Mouse (Mus musculus) limb, embryonic 14.5 days (tissue): Measurements from ENCODE around the gene Pcx. TPM values are rescaled to one million over a fixed set of nuclear protein-coding genes. Genes with fewer than 3 reads are reported as not detected.

Experiments used
- ATAC-seq: fragments of 200-750 bp; cut with Nextera tagmentation; 2 replicates; pipeline ENCODE4 v1.8.0; 2017; ENCODE audit warnings: low read depth, moderate number of reproducible peaks, moderate TSS enrichment; ENCODE audit not compliant: low FRiP score
- DNase-seq: peaks from one replicate; pipeline ENCODE4 v3.0.0-alpha.2; 2015; ENCODE audit warnings: low spot score
- H3K27ac ChIP-seq: fragments of 300-500 bp; sonication (generic); replicated peaks from 2 replicates; pipeline ENCODE4 v1.5.1; 2014; ENCODE audit warnings: low read depth, mild to moderate bottlenecking, low read length, moderate library complexity, mixed read lengths
- H3K27me3 ChIP-seq: fragments of 300-500 bp; sonication (generic); 2 replicates; pipeline ENCODE4 v1.6.1; 2014; ENCODE audit warnings: low read length, mixed read lengths; ENCODE audit not compliant: control insufficient read depth, insufficient read depth
- H3K36me3 ChIP-seq: fragments of 300-500 bp; sonication (generic); 2 replicates; pipeline ENCODE4 v1.6.1; 2014; ENCODE audit warnings: mild to moderate bottlenecking, low read length, moderate library complexity, mixed read lengths; ENCODE audit not compliant: control insufficient read depth, insufficient read depth
- H3K4me1 ChIP-seq: fragments of 300-500 bp; sonication (generic); 2 replicates; pipeline ENCODE4 v1.6.1; 2014; ENCODE audit warnings: antibody characterized with exemption, low read length, mixed read lengths; ENCODE audit not compliant: control insufficient read depth, insufficient read depth
- H3K4me2 ChIP-seq: fragments of 300-500 bp; sonication (generic); replicated peaks from 2 replicates; pipeline ENCODE4 v1.6.1; 2014; ENCODE audit warnings: low read depth, mild to moderate bottlenecking, low read length, moderate library complexity; ENCODE audit not compliant: severe bottlenecking
- H3K4me3 ChIP-seq: fragments of 300-500 bp; sonication (generic); replicated peaks from 2 replicates; pipeline ENCODE4 v1.5.1; 2014; ENCODE audit warnings: low read length
- H3K9ac ChIP-seq: fragments of 300-500 bp; sonication (generic); 2 replicates; pipeline ENCODE4 v1.6.1; 2014; ENCODE audit warnings: mild to moderate bottlenecking, low read depth, low read length, moderate library complexity; ENCODE audit not compliant: severe bottlenecking
- H3K9me3 ChIP-seq: fragments of 300-500 bp; sonication (generic); 2 replicates; pipeline ENCODE4 v1.6.1; 2016; ENCODE audit warnings: low read length; ENCODE audit not compliant: control insufficient read depth
- POLR2A ChIP-seq: fragments of 200-500 bp; IDR thresholded peaks from 2 replicates; pipeline ENCODE4 v1.8.0; 2012; ENCODE audit warnings: inconsistent platforms, mild to moderate bottlenecking, moderate library complexity, borderline replicate concordance; ENCODE audit not compliant: insufficient read depth, insufficient read length; ENCODE audit errors: extremely low read depth
- WGBS: fragments of 180-500 bp; shearing (Covaris S2); extraction: QIAGEN DNeasy Blood & Tissue Kit; methylation state at CpG from one replicate; pipeline ENCODE4 v1.1.7; 2014; 5-methylcytosine and 5-hydroxymethylcytosine counted together
- polyA plus RNA-seq, 2 experiments: library from polyadenylated mRNA; depleted of rRNA in 1 of 2; stranded (reverse) in 1 of 2; unstranded in 1 of 2; fragments of >200 nt; fragmentation: Nextera tagmentation in 1 of 2; extraction: Ambion mirVana in 1 of 2; gene quantifications; 2 replicates each; pipeline versions ENCODE4 v1.2.1 to v1.2.3; 2012 to 2014

The Pcx gene
- polyA plus RNA-seq, 2 experiments: 11.8 to 14.8 TPM

- no peak for TF ChIP-seq POLR2A
- no peak overlapping the region for H3K9ac ChIP-seq
- no peak overlapping the region for H3K4me2 ChIP-seq
- 77% methylated on average over 5 of the region's 5 CpGs for WGBS
- H3K9me3 ChIP-seq: no peaks in the 10 kb centered on the region
- ATAC-seq (no peak), DNase-seq (no peak)
- no peak overlapping the region for H3K4me3 ChIP-seq
- no peaks in the 10 kb centered on the region for H3K27me3 ChIP-seq
- no peaks in the 10 kb centered on the region for H3K36me3 ChIP-seq
- H3K4me1 ChIP-seq: peaks cover 8% of the 10 kb centered on the region
- no peak overlapping the region for H3K27ac ChIP-seq
Measured at GRCm38 (mm10) chr19:4560205-4560604, 49.9 kb downstream of the Pcx start.

DNA sequence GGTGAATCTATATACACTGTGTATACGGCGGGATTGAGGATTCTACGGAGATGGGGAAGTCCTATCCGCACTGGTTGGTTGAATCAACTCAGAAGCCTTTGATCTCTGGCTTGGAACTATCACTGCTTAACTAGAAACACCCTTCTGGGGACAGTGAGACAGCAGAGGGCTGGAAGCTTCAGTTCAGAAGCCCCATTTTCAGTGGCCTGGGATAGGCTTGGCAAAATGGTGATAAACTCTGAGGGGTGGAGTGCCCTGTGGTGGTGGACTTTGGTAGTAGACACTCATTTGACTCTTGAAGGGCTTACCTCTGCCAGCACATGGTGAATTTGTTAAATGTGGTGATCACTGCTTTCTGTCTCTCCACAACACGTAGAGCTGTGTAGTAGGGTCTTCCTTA is 55.4 kb downstream of the Pcx start:
- Histone ChIP-seq H3K9me3 (no peaks in the 10 kb centered on the region), H3K36me3 (no peaks in the 10 kb centered on the region), H3K4me3 (no peak overlapping the region), H3K9ac (no peak overlapping the region), H3K27ac (no peak overlapping the region), H3K4me1 (no peaks in the 10 kb centered on the region), H3K27me3 (no peaks in the 10 kb centered on the region), H3K4me2 (no peak overlapping the region)
- DNase-seq (no peak), ATAC-seq (no peak)
- 88% methylated on average over 5 of the region's 5 CpGs for WGBS
- no peak for TF ChIP-seq POLR2A

GRCm38 (mm10) chr19:4566880-4567279 is 56.6 kb downstream of the Pcx start:
- H3K4me3 ChIP-seq: no peak overlapping the region
- ATAC-seq (no peak), DNase-seq (no peak)
- H3K27ac ChIP-seq: no peak overlapping the region
- no peaks in the 10 kb centered on the region for H3K9me3 ChIP-seq
- H3K9ac ChIP-seq: no peak overlapping the region
- no peak overlapping the region for H3K4me2 ChIP-seq
- TF ChIP-seq POLR2A: no peak
- no peaks in the 10 kb centered on the region for H3K36me3 ChIP-seq
- WGBS: 82% methylated on average over 2 of the region's 2 CpGs
- no peaks in the 10 kb centered on the region for H3K27me3 ChIP-seq
- H3K4me1 ChIP-seq: no peaks in the 10 kb centered on the region

DNA sequence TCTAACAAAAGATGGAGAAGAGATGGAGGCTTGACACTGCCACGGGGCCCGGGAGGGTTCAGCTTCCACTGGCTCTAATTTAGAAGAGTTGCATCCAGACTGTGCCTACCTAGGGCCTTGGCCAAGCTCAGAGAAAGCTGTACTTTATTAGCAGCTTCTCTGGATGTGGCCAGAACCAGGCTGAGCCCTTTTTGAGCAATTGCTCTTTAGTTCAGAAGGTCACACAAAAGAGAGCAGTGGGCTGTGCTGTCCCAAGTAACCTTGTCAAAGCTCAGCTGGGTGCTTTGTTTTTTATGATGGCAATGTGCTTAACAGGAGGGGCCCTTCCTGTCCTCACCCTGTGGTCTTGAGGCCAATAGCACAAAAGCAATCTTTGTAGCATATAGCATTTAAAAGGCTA is 57.4 kb downstream of the Pcx start:
- Histone ChIP-seq H3K36me3 (no peaks in the 10 kb centered on the region), H3K4me2 (no peak overlapping the region), H3K27me3 (no peaks in the 10 kb centered on the region), H3K4me1 (no peaks in the 10 kb centered on the region), H3K9me3 (no peaks in the 10 kb centered on the region), H3K4me3 (no peak overlapping the region), H3K27ac (no peak overlapping the region), H3K9ac (no peak overlapping the region)
- DNase-seq (no peak), ATAC-seq (no peak)
- TF ChIP-seq POLR2A: no peak
- 61% methylated on average over 2 of the region's 2 CpGs for WGBS

DNA sequence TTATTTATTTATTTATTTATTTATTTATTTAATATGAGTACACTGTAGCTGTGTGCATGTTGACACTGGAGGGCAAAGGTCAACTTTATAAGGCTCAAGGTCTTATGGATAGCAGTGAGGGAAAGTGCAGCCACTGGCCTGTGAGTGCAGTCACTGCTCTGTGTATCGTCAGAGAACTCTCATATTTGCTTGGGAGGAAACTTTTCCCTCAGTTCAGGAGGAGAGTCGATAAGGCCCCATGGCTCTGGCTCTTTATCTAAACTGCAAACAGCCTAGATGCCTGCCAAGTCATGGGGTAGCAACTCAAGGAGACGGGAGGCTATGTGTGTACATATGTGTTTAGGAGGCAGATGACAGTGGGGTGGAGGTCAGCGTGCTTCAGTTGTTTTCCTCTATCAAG is 58.6 kb downstream of the Pcx start:
- H3K4me1 ChIP-seq: no peaks in the 10 kb centered on the region
- H3K36me3 ChIP-seq: no peaks in the 10 kb centered on the region
- H3K27me3 ChIP-seq: no peaks in the 10 kb centered on the region
- no peak for DNase-seq
- no peak overlapping the region for H3K9ac ChIP-seq
- no peak overlapping the region for H3K4me3 ChIP-seq
- no peak overlapping the region for H3K27ac ChIP-seq
- H3K9me3 ChIP-seq: no peaks in the 10 kb centered on the region
- TF ChIP-seq POLR2A: no peak
- no peak overlapping the region for H3K4me2 ChIP-seq
- ATAC-seq: no peak
- WGBS: 84% methylated on average over 4 of the region's 4 CpGs
